In the genomic region with DNA sequence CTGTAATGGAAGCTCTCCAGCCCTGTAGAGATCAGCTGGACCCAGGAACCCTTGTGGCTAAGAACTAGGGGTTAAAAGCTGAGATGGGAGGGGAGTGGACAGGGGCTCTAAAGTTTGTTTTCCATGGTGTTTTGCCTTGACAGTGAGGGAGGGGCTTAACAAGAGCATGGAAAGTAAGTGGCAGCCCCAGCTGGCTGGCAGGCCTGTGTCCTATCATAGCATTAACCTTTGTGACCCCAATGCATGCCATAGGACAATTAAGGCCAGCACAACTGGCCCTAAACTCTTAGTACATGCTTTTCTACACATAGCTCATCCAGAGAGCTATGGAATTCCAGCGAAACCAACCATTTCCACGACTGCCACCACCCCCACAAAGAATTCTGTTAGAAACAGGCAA, we compare ENCODE assay signal across 18 mouse cellular contexts. TPM values are rescaled to one million over a fixed set of nuclear protein-coding genes. Genes with fewer than 3 reads are reported as not detected.
A peak's percentile ranks its signal among the peaks of the same experiment; 100 is the strongest.
DNase-seq lines count a peak whose midpoint lies in the region; ATAC-seq lines count a peak whose summit lies in the region.
"Had no signal": no experiment of that assay in that cellular context is flagged by ENCODE, and none has a peak within 500 bp of the region (broad histone marks: within the 10 kb centered on the region; RNA-seq: fewer than 3 reads in every experiment).

No protein-coding gene starts in this region.

- H3K4me1 ChIP-seq in forebrain, embryonic 10.5 days: peaks cover 25% of the 10 kb centered on the region
- H3K4me1 ChIP-seq in forebrain, embryonic 12.5 days: no peaks in the 10 kb centered on the region; the same call in 1 of the 2 replicates
- peaks cover 14% of the 10 kb centered on the region for H3K4me1 ChIP-seq in heart, embryonic 16.5 days (ENCODE audit: control insufficient read depth, insufficient read depth, low read length)
- peaks cover 8% of the 10 kb centered on the region for H3K4me1 ChIP-seq in forebrain, embryonic 16.5 days (replicated peaks; ENCODE audit: control insufficient read depth, insufficient read depth, low read length)
- H3K4me1 ChIP-seq: hindbrain, embryonic 15.5 days had no signal

- H3K4me2 ChIP-seq in forebrain, embryonic 12.5 days: no peak overlapping the region
- no peak overlapping the region for H3K4me2 ChIP-seq in heart, embryonic 16.5 days (ENCODE audit: low read depth, low read length)
- H3K4me2 ChIP-seq in forebrain, embryonic 16.5 days (ENCODE audit: low read length): peak overlapping the region; percentile 14; the same call in 1 of the 2 replicates
- H3K4me2 ChIP-seq: embryonic facial prominence, embryonic 13.5 days; hindbrain, embryonic 15.5 days; liver, embryonic 11.5 days had no signal

- no peak overlapping the region for H3K9ac ChIP-seq in forebrain, embryonic 12.5 days
- no peak overlapping the region for H3K9ac ChIP-seq in heart, embryonic 16.5 days (ENCODE audit: low read length)
- H3K9ac ChIP-seq in forebrain, embryonic 16.5 days (replicated peaks; ENCODE audit: low read depth, low read length): no peak overlapping the region
- H3K9ac ChIP-seq: embryonic facial prominence, embryonic 13.5 days; hindbrain, embryonic 15.5 days had no signal

- no peaks in the 10 kb centered on the region for H3K36me3 ChIP-seq in forebrain, embryonic 10.5 days (replicated peaks)
- no peaks in the 10 kb centered on the region for H3K36me3 ChIP-seq in forebrain, embryonic 12.5 days (replicated peaks)
- H3K36me3 ChIP-seq in heart, embryonic 16.5 days (ENCODE audit: control insufficient read depth, insufficient read depth): no peaks in the 10 kb centered on the region
- no peaks in the 10 kb centered on the region for H3K36me3 ChIP-seq in forebrain, embryonic 16.5 days (ENCODE audit: control insufficient read depth, insufficient read depth)
- H3K36me3 ChIP-seq: embryonic facial prominence, embryonic 13.5 days; hindbrain, embryonic 15.5 days had no signal

- no peak for DNase-seq in forebrain, embryonic 10.5 days (ENCODE audit: extremely low spot score, low spot score)
- no peak for DNase-seq in heart, adult 18-20 months
- peak; percentile 37 for DNase-seq in NIH3T3 (ENCODE audit: low read depth)
- DNase-seq in layer of hippocampus, adult 9-11 months: no peak
- DNase-seq in kidney, adult 8-10 months: no peak
- DNase-seq: cerebellum, adult 8-10 months; gastrocnemius, postnatal 25 days; midbrain, embryonic 14.5 days; thymus, postnatal 14 days had no signal

- no peak for ATAC-seq in forebrain, embryonic 12.5 days (ENCODE audit: low FRiP score)
- ATAC-seq in heart, embryonic 16.5 days (replicated peaks; ENCODE audit: extremely low read depth, insufficient read depth, low FRiP score): no peak
- no peak for ATAC-seq in forebrain, embryonic 16.5 days

- no peaks in the 10 kb centered on the region for H3K27me3 ChIP-seq in forebrain, embryonic 10.5 days (ENCODE audit: poor library complexity, severe bottlenecking)
- H3K27me3 ChIP-seq in forebrain, embryonic 12.5 days: no peaks in the 10 kb centered on the region
- no peaks in the 10 kb centered on the region for H3K27me3 ChIP-seq in heart, embryonic 16.5 days (ENCODE audit: control insufficient read depth, insufficient read depth, low read length)
- no peaks in the 10 kb centered on the region for H3K27me3 ChIP-seq in forebrain, embryonic 16.5 days (replicated peaks; ENCODE audit: control insufficient read depth, insufficient read depth, low read length)
- H3K27me3 ChIP-seq: CH12.LX; embryonic facial prominence, embryonic 13.5 days; hindbrain, embryonic 15.5 days had no signal

- peaks cover 11% of the 10 kb centered on the region for H3K9me3 ChIP-seq in forebrain, embryonic 10.5 days
- 0 out of 2 replicates have a peak, but pooled peaks cover 8% of the 10 kb centered on the region for H3K9me3 ChIP-seq in forebrain, embryonic 12.5 days
- H3K9me3 ChIP-seq in heart, embryonic 16.5 days (replicated peaks; ENCODE audit: control insufficient read depth, low read length): peaks cover 17% of the 10 kb centered on the region
- H3K9me3 ChIP-seq in forebrain, embryonic 16.5 days (ENCODE audit: control insufficient read depth, low read length): peaks cover 7% of the 10 kb centered on the region; the same call in 1 of the 2 replicates

- WGBS in forebrain, embryonic 10.5 days: 59% methylated on average over 2 of the region's 2 CpGs
- WGBS in forebrain, embryonic 12.5 days: 71% methylated on average over 2 of the region's 2 CpGs
- WGBS in heart, embryonic 16.5 days: 61% methylated on average over 2 of the region's 2 CpGs
- 67% methylated on average over 2 of the region's 2 CpGs for WGBS in forebrain, embryonic 16.5 days

- H3K27ac ChIP-seq in forebrain, embryonic 10.5 days: peak overlapping the region; percentile 25; the same call in 1 of the 2 replicates
- H3K27ac ChIP-seq in forebrain, embryonic 12.5 days: no peak overlapping the region
- H3K27ac ChIP-seq in heart, embryonic 16.5 days (ENCODE audit: low read length): peak overlapping the region; percentile 53; the same call in 1 of the 2 replicates
- H3K27ac ChIP-seq in forebrain, embryonic 16.5 days (ENCODE audit: low read length): peak overlapping the region; percentile 56; the same call in 1 of the 2 replicates
- H3K27ac ChIP-seq: embryonic facial prominence, embryonic 13.5 days; hindbrain, embryonic 15.5 days; kidney, postnatal 0 days; macrophage had no signal

- H3K4me3 ChIP-seq in forebrain, embryonic 10.5 days: no peak overlapping the region
- no peak overlapping the region for H3K4me3 ChIP-seq in forebrain, embryonic 12.5 days (replicated peaks)
- H3K4me3 ChIP-seq in heart, embryonic 16.5 days (ENCODE audit: low read length): no peak overlapping the region
- no peak overlapping the region for H3K4me3 ChIP-seq in forebrain, embryonic 16.5 days (replicated peaks; ENCODE audit: low read length)
- H3K4me3 ChIP-seq: embryonic facial prominence, embryonic 13.5 days; hindbrain, embryonic 15.5 days had no signal

RNA-seq across cellular contexts. Expression of a gene that starts 47.9 kb away (rescaled TPM):
- polyA plus RNA-seq in forebrain, embryonic 10.5 days (2016; fragmentation: Nextera tagmentation; extraction: Ambion mirVana): 3.9 and 5.7 TPM in 2 replicates
- 5.3 and 5.4 TPM in 2 replicates for polyA plus RNA-seq in forebrain, embryonic 12.5 days (2016; fragmentation: Nextera tagmentation; extraction: Ambion mirVana)
- polyA plus RNA-seq in heart, embryonic 16.5 days (2015; fragmentation: Nextera tagmentation; extraction: Ambion mirVana): 11.7 and 12.5 TPM in 2 replicates
- 10 to 100 TPM; 12.5 to 13.1 TPM for total RNA-seq in heart, adult 18-20 months (2021)
- polyA plus RNA-seq in forebrain, embryonic 16.5 days (2015; fragmentation: Nextera tagmentation; extraction: Ambion mirVana): 5.8 and 6.4 TPM in 2 replicates
